Mouse (Mus musculus) hindbrain, embryonic 15.5 days (tissue): ENCODE measurements around the gene Ccr10. TPM values are rescaled to one million over a fixed set of nuclear protein-coding genes. Genes with fewer than 3 reads are reported as not detected.

ENCODE experiments used
- ATAC-seq: fragments of 200-750 bp; cut with Nextera tagmentation; 2 replicates; pipeline ENCODE4 v1.8.0; 2017; ENCODE audit warnings: low read depth, moderate number of reproducible peaks, moderate TSS enrichment; ENCODE audit not compliant: low FRiP score
- H3K27ac ChIP-seq: fragments of 300-500 bp; sonication (generic); replicated peaks from 2 replicates; pipeline ENCODE4 v1.5.1; 2015; ENCODE audit warnings: mild to moderate bottlenecking, inconsistent platforms
- H3K27me3 ChIP-seq: fragments of 300-500 bp; sonication (generic); 2 replicates; pipeline ENCODE4 v1.6.1; 2015; ENCODE audit warnings: control low read depth, inconsistent platforms
- H3K36me3 ChIP-seq: fragments of 300-500 bp; sonication (generic); 2 replicates; pipeline ENCODE4 v1.6.1; 2015; ENCODE audit warnings: control low read depth, inconsistent platforms
- H3K4me1 ChIP-seq: fragments of 300-500 bp; sonication (generic); replicated peaks from 2 replicates; pipeline ENCODE4 v1.6.1; 2015; ENCODE audit warnings: control low read depth, inconsistent platforms
- H3K4me2 ChIP-seq: fragments of 300-500 bp; sonication (generic); 2 replicates; pipeline ENCODE4 v1.6.1; 2015; ENCODE audit warnings: moderate library complexity, mild to moderate bottlenecking, inconsistent platforms
- H3K4me3 ChIP-seq: fragments of 300-500 bp; sonication (generic); 2 replicates; pipeline ENCODE4 v1.5.1; 2015; ENCODE audit warnings: mild to moderate bottlenecking, inconsistent platforms
- H3K9ac ChIP-seq: fragments of 300-500 bp; sonication (generic); 2 replicates; pipeline ENCODE4 v1.6.1; 2015; ENCODE audit warnings: inconsistent platforms
- H3K9me3 ChIP-seq: fragments of 300-500 bp; sonication (generic); 2 replicates; pipeline ENCODE4 v1.6.1; 2016; ENCODE audit warnings: control low read depth, inconsistent platforms
- WGBS: fragments of 180-500 bp; shearing (Covaris S2); methylation state at CpG from one replicate; pipeline ENCODE4 v1.1.7; 2015; 5-methylcytosine and 5-hydroxymethylcytosine counted together
- polyA plus RNA-seq: library from polyadenylated mRNA; unstranded; fragments of >200 nt; fragmentation: Nextera tagmentation; extraction: Ambion mirVana; gene quantifications from 2 replicates; pipeline ENCODE4 v1.2.1, GENCODE M21; 2015

The Ccr10 gene
- polyA plus RNA-seq, 1 experiment from 2014 or later, result 0.70 TPM

- H3K9me3 ChIP-seq, result no peaks in the 10 kb centered on the region
- ATAC-seq, result peak; percentile 4; the same call in 1 of the 2 replicates
- peak overlapping the region; percentile 54 for H3K4me3 ChIP-seq
- peaks cover 66% of the 10 kb centered on the region for H3K4me1 ChIP-seq
- H3K9ac ChIP-seq, result peak overlapping the region; percentile 62
- H3K36me3 ChIP-seq, result no peaks in the 10 kb centered on the region
- peaks cover 24% of the 10 kb centered on the region for H3K27me3 ChIP-seq
- under 1% methylated on average over 25 of the region's 25 CpGs for WGBS
- peak overlapping the region; percentile 71 for H3K4me2 ChIP-seq
- peak overlapping the region; percentile 85 for H3K27ac ChIP-seq
Observed at GRCm38 (mm10) chr11:101176117-101176691, 961 bp upstream of the Ccr10 start.

GRCm38 (mm10) chr11:101175636-101176116, 433 bp upstream of the Ccr10 start:
- peak overlapping the region; percentile 54 for H3K4me3 ChIP-seq
- no peaks in the 10 kb centered on the region for H3K36me3 ChIP-seq
- ATAC-seq, result no peak
- H3K27ac ChIP-seq, result peak overlapping the region; percentile 85
- H3K9ac ChIP-seq, result peak overlapping the region; percentile 62; the same call in 1 of the 2 replicates
- H3K4me2 ChIP-seq, result peak overlapping the region; percentile 71
- peaks cover 66% of the 10 kb centered on the region for H3K4me1 ChIP-seq
- 9% methylated on average over 11 of the region's 11 CpGs for WGBS
- peaks cover 24% of the 10 kb centered on the region for H3K27me3 ChIP-seq
- H3K9me3 ChIP-seq, result no peaks in the 10 kb centered on the region

GRCm38 (mm10) chr11:101174389-101174745, 876 bp downstream of the Ccr10 start:
- Histone ChIP-seq H3K4me3 (peak overlapping the region; percentile 54), H3K27ac (peak overlapping the region; percentile 72), H3K9me3 (no peaks in the 10 kb centered on the region), H3K4me2 (peak overlapping the region; percentile 65), H3K27me3 (peaks cover 24% of the 10 kb centered on the region), H3K36me3 (no peaks in the 10 kb centered on the region), H3K4me1 (peaks cover 79% of the 10 kb centered on the region), H3K9ac (peak overlapping the region; percentile 32)
- no peak for ATAC-seq
- 15% methylated on average over 9 of the region's 9 CpGs for WGBS

GRCm38 (mm10) chr11:101173631-101174388, 1.4 kb downstream of the Ccr10 start:
- H3K27me3 ChIP-seq, result peaks cover 22% of the 10 kb centered on the region
- peak overlapping the region; percentile 65 for H3K4me2 ChIP-seq
- peak; percentile 50 for ATAC-seq
- peak overlapping the region; percentile 54 for H3K4me3 ChIP-seq
- under 1% methylated on average over 61 of the region's 61 CpGs for WGBS
- H3K27ac ChIP-seq, result peak overlapping the region; percentile 72
- H3K36me3 ChIP-seq, result no peaks in the 10 kb centered on the region
- H3K9me3 ChIP-seq, result no peaks in the 10 kb centered on the region
- peak overlapping the region; percentile 32 for H3K9ac ChIP-seq
- H3K4me1 ChIP-seq, result peaks cover 85% of the 10 kb centered on the region

DNA sequence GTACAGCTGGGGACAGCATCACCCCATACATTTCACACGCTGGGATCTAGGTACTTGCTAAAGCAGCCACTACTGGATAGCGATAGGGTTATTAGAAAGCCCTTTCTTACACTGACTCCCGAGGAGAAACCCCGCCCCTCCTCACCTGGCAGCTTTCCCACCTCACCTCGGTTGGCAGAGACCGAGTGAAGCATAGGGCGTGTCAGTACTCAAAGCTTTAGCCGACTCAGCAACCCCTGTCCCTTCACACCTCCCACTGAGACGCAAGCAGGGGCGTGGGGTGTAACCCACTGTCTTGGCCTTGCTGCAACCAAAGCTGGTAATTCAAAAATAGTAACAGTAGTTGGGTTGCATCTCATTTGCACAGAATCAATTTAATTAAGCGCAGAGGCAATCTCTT, 2.1 kb downstream of the Ccr10 start:
- whole genome bisulfite sequencing, result 5% methylated on average over 11 of the region's 11 CpGs
- Histone ChIP-seq H3K27ac (no peak overlapping the region), H3K4me1 (peaks cover 82% of the 10 kb centered on the region)

DNA sequence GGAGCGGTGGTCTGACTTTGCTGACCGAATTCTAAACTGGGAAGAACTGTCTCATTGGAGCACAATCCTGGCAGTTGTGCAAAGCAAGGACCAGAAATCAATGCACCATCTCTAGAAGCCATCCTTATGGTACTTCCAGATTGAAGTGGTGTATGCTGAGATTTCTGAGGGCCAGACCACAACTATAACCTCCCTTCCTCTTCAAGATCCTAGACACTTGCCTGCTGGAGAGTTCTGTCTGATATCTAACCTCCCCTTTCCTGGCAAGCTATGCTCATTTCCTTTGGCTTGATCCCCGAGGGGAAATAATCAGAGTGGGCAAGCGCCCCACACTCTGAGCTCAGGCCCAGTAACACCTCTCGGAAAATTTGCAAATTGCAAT, 2.8 kb downstream of the Ccr10 start:
- 12% methylated on average over 5 of the region's 5 CpGs for WGBS
- peaks cover 25% of the 10 kb centered on the region for H3K27me3 ChIP-seq
- H3K4me1 ChIP-seq, result peaks cover 75% of the 10 kb centered on the region
- peak overlapping the region; percentile 82 for H3K4me3 ChIP-seq
- ATAC-seq, result no peak
- H3K36me3 ChIP-seq, result peaks cover 5% of the 10 kb centered on the region; the same call in 1 of the 2 replicates
- H3K9me3 ChIP-seq, result no peaks in the 10 kb centered on the region
- peak overlapping the region; percentile 85 for H3K27ac ChIP-seq
- peak overlapping the region; percentile 44 for H3K9ac ChIP-seq
- peak overlapping the region; percentile 81 for H3K4me2 ChIP-seq

More for the DNA sequence above, 2.1 kb downstream of the Ccr10 start:
- ATAC-seq, result no peak
- no peaks in the 10 kb centered on the region for H3K9me3 ChIP-seq
- H3K4me3 ChIP-seq, result peak overlapping the region; percentile 54
- no peaks in the 10 kb centered on the region for H3K36me3 ChIP-seq
- peaks cover 25% of the 10 kb centered on the region for H3K27me3 ChIP-seq
- peak overlapping the region; percentile 65 for H3K4me2 ChIP-seq
- H3K9ac ChIP-seq, result no peak overlapping the region

DNA sequence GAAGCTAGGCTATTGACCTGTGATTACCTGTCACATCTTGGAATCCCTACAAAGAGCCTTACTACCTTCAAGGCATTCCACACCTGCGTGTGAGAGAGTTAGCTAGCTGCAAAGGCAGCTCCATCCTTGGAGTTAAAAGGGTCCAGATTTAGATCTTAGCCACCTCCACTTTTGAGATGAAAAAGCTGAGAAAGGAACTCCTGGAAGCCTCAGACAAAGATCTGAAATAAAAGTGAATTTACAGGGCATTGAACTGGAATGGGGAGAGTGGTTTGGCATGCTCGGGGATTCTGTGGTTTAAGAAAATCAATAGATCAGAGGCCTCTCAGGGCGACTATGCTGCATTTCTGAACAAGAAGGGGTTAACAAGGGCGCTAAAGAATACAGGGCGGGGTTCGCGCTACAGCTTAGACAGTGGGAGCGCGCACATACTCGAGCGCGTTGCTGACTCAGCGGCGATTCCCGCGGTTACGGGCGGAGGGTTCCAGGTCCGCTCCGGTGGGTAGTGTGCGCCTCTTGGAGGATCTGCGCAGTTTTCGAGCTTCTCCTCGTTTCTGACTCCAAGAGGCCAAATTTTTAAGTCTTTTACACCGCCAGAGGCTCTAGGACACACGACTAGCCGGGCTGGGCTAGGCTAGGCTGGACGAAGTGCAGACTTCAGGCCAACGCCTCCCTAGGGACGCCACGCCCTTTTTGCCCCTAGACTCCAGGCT, 3.4 kb downstream of the Ccr10 start:
- peak overlapping the region; percentile 82 for H3K4me3 ChIP-seq
- peaks cover 27% of the 10 kb centered on the region for H3K27me3 ChIP-seq
- peak overlapping the region; percentile 44 for H3K9ac ChIP-seq
- peak overlapping the region; percentile 81 for H3K4me2 ChIP-seq
- peak overlapping the region; percentile 85 for H3K27ac ChIP-seq
- peaks cover 10% of the 10 kb centered on the region for H3K36me3 ChIP-seq
- peak; percentile 14 for ATAC-seq
- H3K4me1 ChIP-seq, result peaks cover 70% of the 10 kb centered on the region
- no peaks in the 10 kb centered on the region for H3K9me3 ChIP-seq
- WGBS, result under 1% methylated on average over 31 of the region's 31 CpGs

GRCm38 (mm10) chr11:101170811-101171610, 4.2 kb downstream of the Ccr10 start, which contains the start of gene Plekhh3:
TSS of gene Plekhh3 (minus strand) at chr11:101171351.
- Histone ChIP-seq H3K4me2 (peak within 1 kb of the TSS; percentile 81), H3K27ac (peak within 1 kb of the TSS; percentile 85), H3K4me3 (peak within 1 kb of the TSS; percentile 82), H3K9me3 (no peaks in the 10 kb centered on the region), H3K4me1 (peaks cover 64% of the 10 kb centered on the region), H3K9ac (peak within 1 kb of the TSS; percentile 68), H3K36me3 (peaks cover 17% of the 10 kb centered on the region), H3K27me3 (peaks cover 36% of the 10 kb centered on the region)
- peak; percentile 96 for ATAC-seq
- under 1% methylated on average over 43 of the region's 50 CpGs for WGBS

DNA sequence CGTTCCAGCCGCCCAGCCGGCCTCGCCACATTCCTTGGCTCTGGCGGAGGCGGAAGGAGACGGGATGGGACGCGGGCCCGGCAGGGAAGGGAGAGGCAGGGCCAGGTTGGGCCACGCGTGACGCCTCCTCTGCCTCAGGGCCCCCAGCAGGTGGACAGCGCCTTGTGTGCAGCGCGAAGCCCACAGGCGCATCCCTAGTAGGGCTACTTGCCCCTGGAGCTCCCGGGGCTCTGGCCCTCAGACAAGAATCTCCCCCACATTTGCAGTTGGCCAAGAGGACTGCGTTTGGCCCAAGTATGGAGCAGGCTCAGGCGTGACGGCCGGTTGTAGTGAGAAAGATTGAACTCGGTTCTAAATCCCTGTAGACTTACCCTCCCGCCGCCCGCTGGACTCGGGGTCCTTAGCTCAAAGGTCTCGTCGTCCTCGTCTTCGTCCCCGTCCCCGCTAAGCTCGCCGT, 4.9 kb downstream of the Ccr10 start, which contains the start of gene Cntnap1:
TSS of gene Cntnap1 (plus strand) at position 170 of the 457 bp plus-strand sequence.
- under 1% methylated on average over 35 of the region's 35 CpGs for WGBS
- ATAC-seq, result no peak
- Histone ChIP-seq H3K4me1 (peaks cover 60% of the 10 kb centered on the region), H3K9ac (peak within 1 kb of the TSS; percentile 68), H3K4me2 (peak within 1 kb of the TSS; percentile 81), H3K27ac (peak within 1 kb of the TSS; percentile 82), H3K27me3 (peaks cover 40% of the 10 kb centered on the region), H3K36me3 (peaks cover 20% of the 10 kb centered on the region), H3K9me3 (no peaks in the 10 kb centered on the region), H3K4me3 (peak within 1 kb of the TSS; percentile 82)

DNA sequence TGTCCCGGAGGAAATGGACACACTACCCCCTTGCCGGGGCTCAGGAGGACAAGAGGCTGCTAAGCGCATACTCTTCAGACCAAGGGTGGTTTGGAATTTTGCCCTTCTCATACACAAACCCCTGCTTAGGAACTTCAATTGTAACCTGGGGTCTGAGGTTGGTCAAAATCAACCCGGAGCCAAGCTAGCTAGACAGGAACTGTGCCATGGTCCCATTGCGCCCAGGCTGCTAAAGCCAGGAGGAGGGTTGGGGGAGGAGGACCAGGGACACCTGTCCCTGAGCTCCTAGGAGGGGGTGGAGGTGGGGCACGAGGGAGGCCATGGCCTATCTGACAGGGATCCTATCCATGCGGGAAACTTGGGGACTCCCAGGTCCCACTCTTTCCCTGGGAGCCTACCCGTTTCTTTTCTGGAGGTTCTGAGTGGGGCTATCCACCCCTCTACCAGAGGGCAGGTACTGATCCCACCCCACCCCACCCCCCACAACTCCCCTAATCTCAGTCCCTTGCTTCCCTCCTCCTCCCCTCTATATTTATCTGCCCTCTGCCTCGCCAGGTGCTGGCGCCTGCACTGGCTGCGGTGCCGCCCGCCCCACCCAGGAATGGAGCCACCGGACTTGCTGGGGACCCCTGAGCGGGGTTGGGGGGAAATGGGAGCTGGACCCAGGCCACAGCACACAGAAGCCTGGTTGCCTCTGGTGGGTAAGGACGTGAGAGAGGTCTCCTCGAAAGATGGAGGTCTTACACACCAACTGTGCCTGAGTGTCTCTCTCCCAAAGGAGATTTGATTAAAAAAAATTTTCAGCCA, 5.7 kb downstream of the Ccr10 start:
- H3K27me3 ChIP-seq, result peaks cover 43% of the 10 kb centered on the region
- 16% methylated on average over 17 of the region's 17 CpGs for WGBS
- no peak for ATAC-seq
- peak overlapping the region; percentile 81 for H3K4me2 ChIP-seq
- peak overlapping the region; percentile 82 for H3K4me3 ChIP-seq
- H3K4me1 ChIP-seq, result peaks cover 52% of the 10 kb centered on the region
- H3K9ac ChIP-seq, result peak overlapping the region; percentile 68; the same call in 1 of the 2 replicates
- H3K36me3 ChIP-seq, result peaks cover 22% of the 10 kb centered on the region
- H3K9me3 ChIP-seq, result no peaks in the 10 kb centered on the region
- no peak overlapping the region for H3K27ac ChIP-seq
